Mouse (Mus musculus): ENCODE measurements around the gene 4933402J07Rik. TPM values are rescaled to one million over a fixed set of nuclear protein-coding genes. Genes with fewer than 3 reads are reported as not detected.
A peak's percentile ranks its signal among the peaks of the same experiment; 100 is the strongest.

The 4933402J07Rik gene
- polyA plus RNA-seq, 1 experiment from 2014 or later = not detected

GRCm38 (mm10) chr8:87552801-87553200, 10.9 kb upstream of the 4933402J07Rik start:
- H3K4me1 ChIP-seq (replicated peaks; ENCODE audit: control insufficient read depth, insufficient read depth, low read length) = no peaks in the 10 kb centered on the region
- no peaks in the 10 kb centered on the region for H3K36me3 ChIP-seq (ENCODE audit: control insufficient read depth, insufficient read depth, low read length)
- no peak overlapping the region for H3K4me3 ChIP-seq (ENCODE audit: low read depth, low read length)
- WGBS = 24% methylated on average over 1 of the region's 1 CpGs
- no peaks in the 10 kb centered on the region for H3K27me3 ChIP-seq (replicated peaks; ENCODE audit: control insufficient read depth, insufficient read depth, low read length)
- no peak overlapping the region for H3K9ac ChIP-seq (ENCODE audit: low read depth, low read length)
- DNase-seq (ENCODE audit: low spot score) = no peak
- H3K27ac ChIP-seq (ENCODE audit: low read depth, low read length) = no peak overlapping the region
- H3K4me2 ChIP-seq = no peak overlapping the region
- ATAC-seq (replicated peaks; ENCODE audit: low FRiP score) = no peak
- H3K9me3 ChIP-seq (ENCODE audit: control insufficient read depth, low read length) = no peaks in the 10 kb centered on the region

GRCm38 (mm10) chr8:87560801-87561200, 2.9 kb upstream of the 4933402J07Rik start:
- ATAC-seq (replicated peaks; ENCODE audit: low FRiP score) = no peak
- WGBS = 58% methylated on average over 2 of the region's 2 CpGs

GRCm38 (mm10) chr8:87569203-87569602, 5.5 kb downstream of the 4933402J07Rik start:
- no peak overlapping the region for H3K27ac ChIP-seq (ENCODE audit: low read depth, low read length)
- no peaks in the 10 kb centered on the region for H3K9me3 ChIP-seq (ENCODE audit: control insufficient read depth, low read length)
- H3K27me3 ChIP-seq (replicated peaks; ENCODE audit: control insufficient read depth, insufficient read depth, low read length) = no peaks in the 10 kb centered on the region
- ATAC-seq (replicated peaks; ENCODE audit: low FRiP score) (no peak), DNase-seq (ENCODE audit: low spot score) (no peak)
- H3K4me2 ChIP-seq = no peak overlapping the region
- H3K4me1 ChIP-seq (replicated peaks; ENCODE audit: control insufficient read depth, insufficient read depth, low read length) = no peaks in the 10 kb centered on the region
- no peak overlapping the region for H3K9ac ChIP-seq (ENCODE audit: low read depth, low read length)
- 79% methylated on average over 5 of the region's 5 CpGs for WGBS
- no peak overlapping the region for H3K4me3 ChIP-seq (ENCODE audit: low read depth, low read length)
- no peaks in the 10 kb centered on the region for H3K36me3 ChIP-seq (ENCODE audit: control insufficient read depth, insufficient read depth, low read length)

More at GRCm38 (mm10) chr8:87560801-87561200, 2.9 kb upstream of the 4933402J07Rik start:
- Histone ChIP-seq H3K9ac (ENCODE audit: low read depth, low read length) (no peak overlapping the region), H3K4me3 (ENCODE audit: low read depth, low read length) (no peak overlapping the region), H3K36me3 (ENCODE audit: control insufficient read depth, insufficient read depth, low read length) (no peaks in the 10 kb centered on the region), H3K27me3 (replicated peaks; ENCODE audit: control insufficient read depth, insufficient read depth, low read length) (no peaks in the 10 kb centered on the region), H3K9me3 (ENCODE audit: control insufficient read depth, low read length) (no peaks in the 10 kb centered on the region), H3K4me2 (no peak overlapping the region), H3K4me1 (replicated peaks; ENCODE audit: control insufficient read depth, insufficient read depth, low read length) (no peaks in the 10 kb centered on the region), H3K27ac (ENCODE audit: low read depth, low read length) (no peak overlapping the region)
- DNase-seq (ENCODE audit: low spot score) = no peak

GRCm38 (mm10) chr8:87569706-87570563, 6.3 kb downstream of the 4933402J07Rik start:
- Histone ChIP-seq H3K9me3 (ENCODE audit: control insufficient read depth, low read length) (no peaks in the 10 kb centered on the region), H3K27me3 (replicated peaks; ENCODE audit: control insufficient read depth, insufficient read depth, low read length) (no peaks in the 10 kb centered on the region), H3K9ac (ENCODE audit: low read depth, low read length) (no peak overlapping the region), H3K4me2 (peak overlapping the region; percentile 47), H3K36me3 (ENCODE audit: control insufficient read depth, insufficient read depth, low read length) (no peaks in the 10 kb centered on the region), H3K4me1 (replicated peaks; ENCODE audit: control insufficient read depth, insufficient read depth, low read length) (no peaks in the 10 kb centered on the region), H3K4me3 (ENCODE audit: low read depth, low read length) (no peak overlapping the region; the same call in 1 of the 2 replicates), H3K27ac (ENCODE audit: low read depth, low read length) (no peak overlapping the region)
- DNase-seq (ENCODE audit: low spot score) = no peak
- WGBS = 31% methylated on average over 13 of the region's 13 CpGs
- ATAC-seq (replicated peaks; ENCODE audit: low FRiP score) = no peak

- peak overlapping the region; percentile 47 for H3K4me2 ChIP-seq
- H3K36me3 ChIP-seq (ENCODE audit: control insufficient read depth, insufficient read depth, low read length) = no peaks in the 10 kb centered on the region
- ATAC-seq (replicated peaks; ENCODE audit: low FRiP score) (no peak), DNase-seq (ENCODE audit: low spot score) (no peak)
- H3K9ac ChIP-seq (ENCODE audit: low read depth, low read length) = no peak overlapping the region
- 7% methylated on average over 8 of the region's 8 CpGs for WGBS
- H3K27ac ChIP-seq (ENCODE audit: low read depth, low read length) = no peak overlapping the region
- no peaks in the 10 kb centered on the region for H3K4me1 ChIP-seq (replicated peaks; ENCODE audit: control insufficient read depth, insufficient read depth, low read length)
- no peaks in the 10 kb centered on the region for H3K9me3 ChIP-seq (ENCODE audit: control insufficient read depth, low read length)
- H3K27me3 ChIP-seq (replicated peaks; ENCODE audit: control insufficient read depth, insufficient read depth, low read length) = no peaks in the 10 kb centered on the region
- H3K4me3 ChIP-seq (ENCODE audit: low read depth, low read length) = no peak overlapping the region; the same call in 1 of the 2 replicates
Measured at GRCm38 (mm10) chr8:87570564-87570855, 6.9 kb downstream of the 4933402J07Rik start.

- Histone ChIP-seq H3K9ac (ENCODE audit: low read depth, low read length) (no peak overlapping the region), H3K27ac (ENCODE audit: low read depth, low read length) (no peak overlapping the region)
- DNase-seq (ENCODE audit: low spot score) = no peak
Measured at GRCm38 (mm10) chr8:87570880-87571279, 7.2 kb downstream of the 4933402J07Rik start.

GRCm38 (mm10) chr8:87594272-87594671, 30.6 kb downstream of the 4933402J07Rik start:
- Histone ChIP-seq H3K27me3 (replicated peaks; ENCODE audit: control insufficient read depth, insufficient read depth, low read length) (no peaks in the 10 kb centered on the region), H3K9ac (ENCODE audit: low read depth, low read length) (no peak overlapping the region), H3K9me3 (ENCODE audit: control insufficient read depth, low read length) (no peaks in the 10 kb centered on the region), H3K27ac (ENCODE audit: low read depth, low read length) (no peak overlapping the region), H3K36me3 (ENCODE audit: control insufficient read depth, insufficient read depth, low read length) (no peaks in the 10 kb centered on the region), H3K4me2 (no peak overlapping the region), H3K4me1 (replicated peaks; ENCODE audit: control insufficient read depth, insufficient read depth, low read length) (no peaks in the 10 kb centered on the region), H3K4me3 (ENCODE audit: low read depth, low read length) (no peak overlapping the region)
- no peak for ATAC-seq (replicated peaks; ENCODE audit: low FRiP score)
- 0% methylated on average over 2 of the region's 2 CpGs for WGBS
- peak; percentile 39 for DNase-seq (ENCODE audit: low spot score)

More at GRCm38 (mm10) chr8:87570880-87571279, 7.2 kb downstream of the 4933402J07Rik start:
- Histone ChIP-seq H3K36me3 (ENCODE audit: control insufficient read depth, insufficient read depth, low read length) (no peaks in the 10 kb centered on the region), H3K4me1 (replicated peaks; ENCODE audit: control insufficient read depth, insufficient read depth, low read length) (no peaks in the 10 kb centered on the region), H3K9me3 (ENCODE audit: control insufficient read depth, low read length) (no peaks in the 10 kb centered on the region), H3K4me3 (ENCODE audit: low read depth, low read length) (no peak overlapping the region; the same call in 1 of the 2 replicates), H3K4me2 (peak overlapping the region; percentile 47), H3K27me3 (replicated peaks; ENCODE audit: control insufficient read depth, insufficient read depth, low read length) (no peaks in the 10 kb centered on the region)
- ATAC-seq (replicated peaks; ENCODE audit: low FRiP score) = no peak
- WGBS = 17% methylated on average over 7 of the region's 7 CpGs

- H3K9me3 ChIP-seq (ENCODE audit: control insufficient read depth, low read length) = no peaks in the 10 kb centered on the region
- H3K4me3 ChIP-seq (ENCODE audit: low read depth, low read length) = no peak overlapping the region
- H3K9ac ChIP-seq (ENCODE audit: low read depth, low read length) = no peak overlapping the region
- ATAC-seq (replicated peaks; ENCODE audit: low FRiP score) = no peak
- DNase-seq (ENCODE audit: low spot score) = no peak
- H3K36me3 ChIP-seq (ENCODE audit: control insufficient read depth, insufficient read depth, low read length) = no peaks in the 10 kb centered on the region
- H3K27ac ChIP-seq (ENCODE audit: low read depth, low read length) = no peak overlapping the region
- no peaks in the 10 kb centered on the region for H3K4me1 ChIP-seq (replicated peaks; ENCODE audit: control insufficient read depth, insufficient read depth, low read length)
- no peak overlapping the region for H3K4me2 ChIP-seq
- H3K27me3 ChIP-seq (replicated peaks; ENCODE audit: control insufficient read depth, insufficient read depth, low read length) = 0 out of 2 replicates have a peak, but pooled peaks cover 4% of the 10 kb centered on the region
- WGBS = 69% methylated on average over 2 of the region's 2 CpGs
Measured at GRCm38 (mm10) chr8:87602731-87603130, 39.1 kb downstream of the 4933402J07Rik start.

GRCm38 (mm10) chr8:87609110-87609509, 45.5 kb downstream of the 4933402J07Rik start:
- Histone ChIP-seq H3K4me3 (ENCODE audit: low read depth, low read length) (no peak overlapping the region), H3K4me1 (replicated peaks; ENCODE audit: control insufficient read depth, insufficient read depth, low read length) (no peaks in the 10 kb centered on the region), H3K4me2 (no peak overlapping the region), H3K27ac (ENCODE audit: low read depth, low read length) (no peak overlapping the region), H3K9me3 (ENCODE audit: control insufficient read depth, low read length) (no peaks in the 10 kb centered on the region), H3K9ac (ENCODE audit: low read depth, low read length) (no peak overlapping the region), H3K36me3 (ENCODE audit: control insufficient read depth, insufficient read depth, low read length) (no peaks in the 10 kb centered on the region), H3K27me3 (replicated peaks; ENCODE audit: control insufficient read depth, insufficient read depth, low read length) (no peaks in the 10 kb centered on the region)
- DNase-seq (ENCODE audit: low spot score) = no peak
- ATAC-seq (replicated peaks; ENCODE audit: low FRiP score) = no peak
- WGBS = 85% methylated on average over 7 of the region's 7 CpGs
